Mouse (Mus musculus): Measurements from ENCODE around the gene Axl.

- TF ChIP-seq GATA1 (IDR thresholded peaks at IDR 0.05; ENCODE audit: borderline replicate concordance, low read length) (no peak), CTCF (IDR thresholded peaks at IDR 0.05; ENCODE audit: low read depth, low read length) (no peak), GATA2 (IDR thresholded peaks at IDR 0.05; ENCODE audit: borderline replicate concordance, low read depth, low read length) (no peak), TAL1 (conservative IDR thresholded peaks at IDR 0.05; ENCODE audit: low read depth, low read length) (no peak)
Measured at GRCm38 (mm10) chr7:25768229-25768628, 20.3 kb downstream of the Axl start.
